In the genomic region with DNA sequence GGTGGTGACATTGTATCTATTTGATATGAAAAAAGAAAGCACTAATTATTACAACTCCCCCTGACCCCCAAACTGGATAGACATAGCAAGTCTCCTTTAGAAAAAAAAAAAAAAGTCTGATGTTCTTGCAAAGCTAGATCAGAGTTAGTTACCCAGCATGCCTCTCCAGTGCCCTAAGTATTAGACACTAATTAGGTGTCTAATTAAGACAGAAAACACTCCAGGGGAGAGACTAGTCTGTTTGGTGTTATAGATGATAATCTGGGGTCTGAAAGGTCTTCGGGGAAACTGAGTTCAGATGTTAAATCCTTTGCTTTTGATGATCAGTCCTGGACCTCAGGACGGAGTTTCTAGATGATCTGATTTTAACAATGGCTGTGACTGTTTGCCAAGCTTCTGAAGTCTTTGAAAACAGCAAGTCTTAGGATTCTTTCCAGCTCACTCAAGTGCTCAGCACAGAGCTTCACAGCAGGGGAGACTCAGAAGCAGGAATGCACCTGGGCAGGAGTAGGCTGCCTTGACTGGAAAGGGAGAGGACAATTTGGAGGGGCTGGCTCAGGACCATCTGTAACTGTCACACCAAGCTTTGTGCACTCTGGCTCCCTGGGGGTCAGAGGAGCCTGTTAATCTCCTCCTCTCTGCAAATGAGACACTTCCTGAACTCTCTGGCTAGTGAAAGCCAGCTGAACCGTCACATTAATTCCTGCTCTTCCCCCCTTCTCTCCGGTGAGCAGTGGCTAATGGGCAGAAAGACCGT, we compare ENCODE assay signal across 10 mouse cellular contexts.
DNase-seq lines count a peak whose midpoint lies in the region; ATAC-seq and TF ChIP-seq lines count a peak whose summit lies in the region.
"Had no signal": no experiment of that assay in that cellular context is flagged by ENCODE, and none has a peak within 500 bp of the region (broad histone marks: within the 10 kb centered on the region; RNA-seq: fewer than 3 reads in every experiment).

No protein-coding gene starts in this region.

- H3K4me3 ChIP-seq in lung, embryonic 14.5 days (ENCODE audit: low read depth, low read length) = no peak overlapping the region
- H3K4me3 ChIP-seq: left cerebral cortex, adult 2 months had no signal

- 4% methylated on average over 5 of the region's 5 CpGs for WGBS in lung, embryonic 14.5 days

- no peak overlapping the region for H3K4me2 ChIP-seq in lung, embryonic 14.5 days

- H3K27ac ChIP-seq in lung, embryonic 14.5 days (ENCODE audit: low read depth) = no peak overlapping the region
- H3K27ac ChIP-seq: left cerebral cortex, adult 2 months had no signal

- H3K27me3 ChIP-seq in lung, embryonic 14.5 days (ENCODE audit: insufficient read depth, low read length) = no peaks in the 10 kb centered on the region

- H3K36me3 ChIP-seq in lung, embryonic 14.5 days (ENCODE audit: insufficient read depth) = no peaks in the 10 kb centered on the region

- TF ChIP-seq CTCF in lung, embryonic 14.5 days (IDR thresholded peaks at IDR 0.05; ENCODE audit: low read depth) = no peak

- no peaks in the 10 kb centered on the region for H3K9me3 ChIP-seq in lung, embryonic 14.5 days (ENCODE audit: low read depth, low read length)

- peaks cover 4% of the 10 kb centered on the region; the same call in 1 of the 2 replicates for H3K4me1 ChIP-seq in lung, embryonic 14.5 days (ENCODE audit: insufficient read depth)

- DNase-seq in lung, embryonic 14.5 days = peak; percentile 13
- no peak for DNase-seq in lung, postnatal 14 days
- DNase-seq in embryo, embryonic 11 days = peak; percentile 77
- DNase-seq in hindlimb bud, embryonic 11.5 days (ENCODE audit: extremely low spot score, low read depth, low spot score) = peak; percentile 20
- DNase-seq in spleen, postnatal 4 days (ENCODE audit: low spot score in 2 of 2) = no peak
- no peak for DNase-seq in left cerebral cortex, adult 9 months (ENCODE audit: low spot score in 2 of 2)
- no peak for DNase-seq in right cerebral cortex, adult 18-20 months
- DNase-seq: heart, adult 18-20 months had no signal

- no peak overlapping the region for H3K9ac ChIP-seq in lung, embryonic 14.5 days

- no peak for ATAC-seq in lung, embryonic 14.5 days (ENCODE audit: insufficient read depth)
- ATAC-seq in megakaryocyte-erythroid progenitor cell, adult 5-6 weeks (replicated peaks; ENCODE audit: low FRiP score, low TSS enrichment, poor library complexity, severe bottlenecking) = no peak

Comparison
In these comparisons a context has a peak if more than half of its experiments do, and no peak if none do; other contexts are left out.
1. DNase-seq: peak in lung, embryonic 14.5 days (single experiment), embryo, embryonic 11 days (single experiment) and hindlimb bud, embryonic 11.5 days (single experiment); none in lung, postnatal 14 days (single experiment), spleen, postnatal 4 days (0 of 2), left cerebral cortex, adult 9 months (0 of 2) and right cerebral cortex, adult 18-20 months (single experiment).